Mouse (Mus musculus): Measurements from ENCODE around the gene Synj2.

GRCm38 (mm10) chr17:5958636-5959035, 17.6 kb downstream of the Synj2 start:
- TF ChIP-seq CTCF (IDR thresholded peaks at IDR 0.05; ENCODE audit: low read depth) (no peak), EP300 (optimal IDR thresholded peaks at IDR 0.05) (no peak)

All from stomach, postnatal 0 days (tissue).